Mouse (Mus musculus): ENCODE measurements at regions not wholly inside any gene's neighbourhood (a gene's known extent, or its start where the extent isn't known, plus 50 kb on each side); places are given as distances from the start of the nearest gene placed in this dataset.

- no peaks in the 10 kb centered on the region for H3K9me3 ChIP-seq (replicated peaks; ENCODE audit: insufficient read depth, low read length)
- no peak overlapping the region for H3K27ac ChIP-seq (ENCODE audit: control insufficient read depth, low read depth, low read length)
- H3K4me1 ChIP-seq (ENCODE audit: control insufficient read depth in 1 of 2, insufficient read depth in 2 of 2, low read length in 2 of 2): no peaks in the 10 kb centered on the region
- no peak for DNase-seq (ENCODE audit: low read depth, low spot score)
- H3K9ac ChIP-seq (ENCODE audit: control insufficient read depth, low read depth, low read length, poor library complexity, severe bottlenecking): no peak overlapping the region
- H3K36me3 ChIP-seq (ENCODE audit: control insufficient read depth in 1 of 2, insufficient read depth in 2 of 2, low read length in 2 of 2): no peaks in the 10 kb centered on the region
- no peaks in the 10 kb centered on the region for H3K79me2 ChIP-seq (ENCODE audit: control insufficient read depth, insufficient read depth, low read length, poor library complexity)
- no peaks in the 10 kb centered on the region for H3K27me3 ChIP-seq (ENCODE audit: control insufficient read depth in 1 of 2, insufficient read depth in 2 of 2, low read length in 2 of 2)
- no peak for TF ChIP-seq KAT2A (conservative IDR thresholded peaks at IDR 0.05; ENCODE audit: low read depth, low read length)
- no peak for TF ChIP-seq MYC (IDR thresholded peaks at IDR 0.05; ENCODE audit: low read depth, low read length)
- TF ChIP-seq CHD1 (IDR thresholded peaks at IDR 0.05; ENCODE audit: low read depth, low read length): no peak
- no peak for TF ChIP-seq ETS1 (IDR thresholded peaks at IDR 0.05; ENCODE audit: low read depth, low read length)
- TF ChIP-seq ZKSCAN1 (IDR thresholded peaks at IDR 0.05; ENCODE audit: low read depth, low read length): no peak
- no peak for TF ChIP-seq POLR2AphosphoS5 (IDR thresholded peaks at IDR 0.05; ENCODE audit: borderline replicate concordance, low read depth, low read length)
- no peak overlapping the region for H3K4me3 ChIP-seq (ENCODE audit: control insufficient read depth in 1 of 2, insufficient read depth in 1 of 2, low read depth in 2 of 2, low read length in 2 of 2)
Measured at GRCm38 (mm10) chr2:51757361-51757760, 130.1 kb downstream of the Tas2r134 start.

- TF ChIP-seq POLR2AphosphoS2 (IDR thresholded peaks at IDR 0.05; ENCODE audit: low read length): no peak
- TF ChIP-seq TAL1 (IDR thresholded peaks at IDR 0.05; ENCODE audit: low read length): no peak
- no peak for TF ChIP-seq RAD21 (IDR thresholded peaks at IDR 0.05; ENCODE audit: low read depth, low read length)
- no peak for TF ChIP-seq ETS1 (IDR thresholded peaks at IDR 0.05; ENCODE audit: low read depth, low read length)
- TF ChIP-seq MEF2A (IDR thresholded peaks at IDR 0.05; ENCODE audit: extremely low read depth, insufficient replicate concordance, low read depth, low read length, poor library complexity, severe bottlenecking): no peak
- TF ChIP-seq MAX (IDR thresholded peaks at IDR 0.05; ENCODE audit: low read length): no peak
- TF ChIP-seq SIN3A (IDR thresholded peaks at IDR 0.05; ENCODE audit: low read length): no peak
- TF ChIP-seq UBTF (IDR thresholded peaks at IDR 0.05; ENCODE audit: borderline replicate concordance, insufficient read depth, low read depth, low read length): no peak
- TF ChIP-seq CTCF (IDR thresholded peaks at IDR 0.05 in 2 of 3, conservative IDR thresholded peaks at IDR 0.05 in 1 of 3; ENCODE audit: control insufficient read depth in 1 of 3, insufficient read depth in 1 of 3, low read depth in 2 of 3, low read length in 3 of 3, poor library complexity in 1 of 3, severe bottlenecking in 1 of 3): no peak
- no peak for TF ChIP-seq MAZ (IDR thresholded peaks at IDR 0.05; ENCODE audit: low read depth, low read length)
- no peak for TF ChIP-seq ZMIZ1 (IDR thresholded peaks at IDR 0.05; ENCODE audit: low read depth, low read length)
- no peak for TF ChIP-seq RCOR1 (IDR thresholded peaks at IDR 0.05; ENCODE audit: low read depth, low read length)
- TF ChIP-seq TBP (IDR thresholded peaks at IDR 0.05; ENCODE audit: low read depth, low read length): no peak
- TF ChIP-seq KAT2A (conservative IDR thresholded peaks at IDR 0.05; ENCODE audit: low read depth, low read length): no peak
- TF ChIP-seq HCFC1 (IDR thresholded peaks at IDR 0.05; ENCODE audit: low read depth, low read length): no peak
- no peak for TF ChIP-seq POLR2A (IDR thresholded peaks at IDR 0.05; ENCODE audit: control insufficient read depth in 1 of 2, insufficient read depth in 1 of 2, low read depth in 1 of 2, low read length in 2 of 2, poor library complexity in 1 of 2)
- no peak for TF ChIP-seq SMC3 (IDR thresholded peaks at IDR 0.05; ENCODE audit: low read depth, low read length)
- no peak overlapping the region for H3K4me3 ChIP-seq (ENCODE audit: control insufficient read depth in 1 of 2, insufficient read depth in 1 of 2, low read depth in 2 of 2, low read length in 2 of 2)
- H3K9me3 ChIP-seq (replicated peaks; ENCODE audit: insufficient read depth, low read length): no peaks in the 10 kb centered on the region
- H3K79me2 ChIP-seq (ENCODE audit: control insufficient read depth, insufficient read depth, low read length, poor library complexity): no peaks in the 10 kb centered on the region
- no peak overlapping the region for H3K9ac ChIP-seq (ENCODE audit: control insufficient read depth, low read depth, low read length, poor library complexity, severe bottlenecking)
- DNase-seq (ENCODE audit: low read depth, low spot score): no peak
- H3K36me3 ChIP-seq (ENCODE audit: control insufficient read depth in 1 of 2, insufficient read depth in 2 of 2, low read length in 2 of 2): no peaks in the 10 kb centered on the region
- no peak overlapping the region for H3K27ac ChIP-seq (ENCODE audit: control insufficient read depth, low read depth, low read length)
- H3K4me1 ChIP-seq (ENCODE audit: control insufficient read depth in 1 of 2, insufficient read depth in 2 of 2, low read length in 2 of 2): no peaks in the 10 kb centered on the region
- no peaks in the 10 kb centered on the region for H3K27me3 ChIP-seq (ENCODE audit: control insufficient read depth in 1 of 2, insufficient read depth in 2 of 2, low read length in 2 of 2)
Measured at GRCm38 (mm10) chr2:51758093-51758492, 130.8 kb downstream of the Tas2r134 start.

Measured in MEL (cell line).